Mouse (Mus musculus): ENCODE measurements around the gene Ulk1. TPM values are rescaled to one million over a fixed set of nuclear protein-coding genes. Genes with fewer than 3 reads are reported as not detected.
A peak's percentile ranks its signal among the peaks of the same experiment; 100 is the strongest.
"Not testable (repeated sequence)": the region's sequence is repeated elsewhere in the genome, so short reads cannot be mapped to it uniquely, and the experiment has no call there.

The Ulk1 gene
- 10 to 100 TPM; 63.5 to 81.7 TPM for total RNA-seq (2021)

DNA sequence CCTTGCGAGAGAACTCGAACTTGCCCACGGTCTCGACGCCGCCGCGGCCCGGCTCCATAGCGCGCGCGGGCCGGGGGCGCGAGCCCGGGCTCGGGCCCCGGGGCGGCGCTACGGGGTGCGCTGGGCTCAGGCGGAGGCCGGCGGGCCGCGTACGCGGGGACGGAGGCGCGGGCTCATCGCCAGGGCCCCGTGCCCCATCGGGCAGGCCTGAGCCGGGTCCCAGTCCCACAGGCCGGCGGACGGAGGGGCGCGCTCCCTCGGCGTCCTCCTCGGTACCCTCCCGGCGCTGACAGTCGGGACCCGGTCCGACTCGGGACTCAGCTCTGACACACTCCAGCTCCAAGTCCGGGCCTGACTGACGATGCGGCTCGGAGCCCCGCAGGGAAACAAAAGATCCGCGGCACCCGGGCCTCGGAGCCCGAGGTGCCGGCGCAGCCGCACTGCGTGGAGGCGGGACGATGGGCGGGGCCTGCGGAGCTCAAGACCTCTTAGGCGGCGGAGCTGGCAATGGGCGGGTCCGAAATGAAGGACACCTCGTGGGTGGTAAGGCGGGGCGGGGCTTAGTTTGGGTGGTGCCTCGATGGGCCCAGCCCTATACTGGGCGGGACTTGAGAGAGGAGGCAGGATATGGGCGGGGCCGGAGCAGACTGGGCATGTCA lies at the start of gene Ulk1:
TSS of gene Ulk1 (minus strand) at position 431 of the 659 bp plus-strand sequence.
- peak; percentile 99 for DNase-seq

DNA sequence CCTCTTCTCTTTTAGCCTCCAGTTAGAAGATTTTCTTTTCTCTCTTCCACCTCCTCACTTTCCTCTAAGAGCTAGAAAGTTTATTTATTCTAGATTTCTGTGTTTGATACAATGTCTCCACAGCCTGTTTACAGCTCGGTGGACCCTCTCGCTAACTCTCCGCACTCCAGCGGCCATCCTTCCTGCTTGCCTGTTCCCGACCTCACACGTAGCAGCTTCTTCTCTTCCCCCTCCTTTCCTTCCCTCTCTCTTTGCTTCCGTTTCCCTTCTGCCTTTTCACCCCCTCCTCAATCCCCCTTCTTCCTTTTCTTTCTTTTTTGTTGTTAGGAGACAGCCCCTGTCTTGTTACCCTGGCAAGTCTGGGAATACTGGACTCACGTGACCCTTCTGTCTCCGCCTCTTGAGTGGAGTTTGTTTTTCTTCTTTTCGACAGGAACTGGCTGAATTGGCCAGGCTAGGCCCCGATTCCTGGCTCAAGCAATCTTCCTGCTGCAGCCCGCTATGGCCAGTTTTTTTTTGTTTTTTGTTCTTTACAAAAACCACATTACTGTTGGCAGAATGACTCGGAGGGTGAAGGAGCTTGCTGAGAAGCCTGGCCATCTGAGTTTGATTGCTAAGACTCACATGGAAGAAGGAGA lies 49.2 kb upstream of the Ulk1 start:
- no peak for DNase-seq

GRCm38 (mm10) chr5:110857091-110857490 lies 47.2 kb upstream of the Ulk1 start:
- no peak for DNase-seq

- DNase-seq = no peak
These were observed 43.1 kb upstream of the Ulk1 start for GRCm38 (mm10) chr5:110852990-110853389.

DNA sequence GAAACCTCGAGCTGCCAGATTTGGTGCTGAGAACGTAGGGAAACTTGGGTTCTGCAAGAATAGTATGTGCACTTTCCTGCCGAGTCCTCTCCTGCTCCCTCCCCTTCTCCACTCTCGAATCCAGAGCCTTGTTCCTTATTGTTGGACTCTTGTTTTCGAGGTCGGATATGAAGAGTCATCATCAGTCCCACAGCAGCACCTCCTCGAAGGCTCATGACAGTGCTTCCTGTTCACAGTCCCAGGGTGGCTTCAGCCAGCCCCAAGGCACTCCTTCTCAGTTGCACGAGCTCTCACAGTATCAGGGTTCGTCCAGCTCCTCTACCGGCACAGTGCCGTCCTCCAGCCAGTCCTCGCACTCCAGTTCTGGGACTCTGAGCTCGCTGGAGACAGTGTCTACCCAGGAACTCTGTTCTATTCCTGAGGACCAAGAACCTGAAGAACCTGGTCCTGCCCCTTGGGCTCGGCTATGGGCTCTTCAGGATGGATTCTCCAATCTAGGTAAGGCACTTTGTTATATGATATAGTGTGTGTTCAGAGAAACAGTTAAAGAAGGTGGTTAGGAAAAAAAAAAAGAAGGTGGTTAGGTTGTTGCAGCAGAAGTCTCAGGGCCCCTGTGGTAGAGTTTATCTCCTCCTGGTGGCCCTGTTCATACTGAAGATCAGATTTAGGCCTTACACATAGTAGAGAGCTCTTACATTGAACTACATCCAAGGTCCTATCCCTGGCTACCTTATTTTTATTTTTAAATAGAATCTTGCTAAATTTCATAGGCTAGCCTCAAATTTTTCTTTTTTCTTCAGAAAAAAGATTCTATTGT lies 31.4 kb upstream of the Ulk1 start:
- DNase-seq = no peak

GRCm38 (mm10) chr5:110840465-110840864 lies 30.6 kb upstream of the Ulk1 start:
- no peak for DNase-seq

DNA sequence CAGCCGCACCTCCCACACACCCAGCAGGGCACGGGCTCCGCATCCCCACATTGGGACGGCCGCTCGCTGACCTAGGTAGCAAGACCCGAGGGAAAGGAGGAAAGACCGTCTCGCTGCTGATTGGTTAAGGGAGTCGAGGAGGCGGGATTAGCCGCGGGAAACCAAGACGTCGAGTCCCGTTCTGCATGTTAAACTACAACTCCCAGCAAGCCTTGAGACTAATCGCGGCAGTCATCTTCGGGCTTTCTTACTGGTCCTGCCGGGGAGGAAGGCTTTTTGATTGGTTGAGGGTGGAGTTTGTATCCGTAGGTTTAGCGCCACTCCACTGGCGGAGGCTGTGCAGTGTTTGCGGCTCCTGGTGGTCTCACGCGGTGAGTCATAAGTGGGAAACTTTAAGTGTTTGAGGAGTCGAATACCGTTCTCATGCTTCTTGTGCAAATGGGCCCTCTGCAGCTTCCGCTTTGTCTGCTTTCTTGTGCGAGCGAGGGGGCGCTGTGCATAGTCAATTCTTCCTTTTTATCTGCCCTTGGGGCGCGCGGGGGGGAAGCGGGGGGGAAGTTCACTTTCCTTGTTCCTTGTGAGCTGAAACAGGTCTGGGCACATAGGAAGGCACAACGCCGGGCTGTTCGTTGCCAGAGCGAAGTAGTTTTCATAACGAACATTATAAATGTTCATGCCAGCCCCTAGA lies 29.9 kb upstream of the Ulk1 start, which contains the start of the genes Hscb and Chek2:
TSS of gene Hscb (minus strand) at position 100 of the 688 bp plus-strand sequence.
TSS of gene Chek2 (plus strand) at position 302 of the 688 bp plus-strand sequence.
- DNase-seq = peak; percentile 97 to 98

DNA sequence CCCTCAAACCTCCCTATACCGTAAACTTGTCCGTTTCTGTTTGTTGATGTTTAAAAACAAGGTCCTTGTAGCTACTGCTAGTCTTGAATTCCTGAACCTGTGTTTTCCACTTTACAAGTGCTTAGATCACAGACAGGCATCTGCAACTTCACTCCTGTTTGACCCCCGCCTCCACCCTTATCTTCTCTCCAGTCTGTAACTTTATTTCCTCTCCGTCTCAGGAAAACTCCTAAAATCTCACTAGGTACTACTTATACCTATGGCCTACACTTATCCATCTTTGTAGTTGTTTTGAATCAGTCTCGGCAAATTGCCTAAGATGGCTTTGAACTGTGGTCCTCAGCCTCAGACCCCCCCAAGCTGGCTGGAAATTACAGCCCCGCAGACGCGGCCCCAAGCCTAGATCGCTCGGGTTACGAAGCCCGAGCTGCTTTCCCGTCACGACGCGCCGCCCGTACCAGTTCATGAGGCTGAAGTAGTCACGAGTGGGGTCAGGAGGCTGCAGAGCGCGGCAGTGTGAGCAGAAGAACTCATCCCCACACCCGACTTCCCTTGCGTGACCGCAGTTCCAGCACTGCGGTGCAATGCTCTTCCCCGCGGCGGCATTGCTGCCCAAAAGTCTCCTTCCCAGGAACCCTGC lies 29.3 kb upstream of the Ulk1 start:
- no peak for DNase-seq

GRCm38 (mm10) chr5:110838016-110838415 lies 28.1 kb upstream of the Ulk1 start:
- DNase-seq = not testable (repeated sequence)

DNA sequence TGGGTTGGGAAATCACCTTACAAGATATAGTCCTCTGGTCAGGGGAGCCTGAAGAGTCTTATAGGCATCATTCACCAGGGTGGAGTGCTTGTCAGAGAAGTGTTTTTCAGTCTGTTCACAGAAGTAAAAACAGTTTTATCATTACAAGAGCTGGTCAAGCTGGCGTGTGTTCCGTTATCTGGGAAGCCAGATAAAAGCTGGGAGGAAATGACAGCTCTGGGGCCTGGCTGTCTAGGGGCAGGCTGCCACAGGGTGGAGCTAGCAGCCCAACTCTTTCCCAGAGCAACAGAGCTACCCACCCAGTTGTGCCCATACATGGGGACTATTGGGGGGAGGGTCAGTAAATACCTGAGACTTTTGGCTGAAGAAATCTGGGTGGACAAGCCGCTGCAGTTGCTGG lies 26.1 kb upstream of the Ulk1 start:
- DNase-seq = peak; percentile 40 to 56

- DNase-seq = no peak
These were observed 21.3 kb upstream of the Ulk1 start for GRCm38 (mm10) chr5:110831036-110831720.

- no peak for DNase-seq
These were observed 17.7 kb upstream of the Ulk1 start for GRCm38 (mm10) chr5:110827576-110827975.

DNA sequence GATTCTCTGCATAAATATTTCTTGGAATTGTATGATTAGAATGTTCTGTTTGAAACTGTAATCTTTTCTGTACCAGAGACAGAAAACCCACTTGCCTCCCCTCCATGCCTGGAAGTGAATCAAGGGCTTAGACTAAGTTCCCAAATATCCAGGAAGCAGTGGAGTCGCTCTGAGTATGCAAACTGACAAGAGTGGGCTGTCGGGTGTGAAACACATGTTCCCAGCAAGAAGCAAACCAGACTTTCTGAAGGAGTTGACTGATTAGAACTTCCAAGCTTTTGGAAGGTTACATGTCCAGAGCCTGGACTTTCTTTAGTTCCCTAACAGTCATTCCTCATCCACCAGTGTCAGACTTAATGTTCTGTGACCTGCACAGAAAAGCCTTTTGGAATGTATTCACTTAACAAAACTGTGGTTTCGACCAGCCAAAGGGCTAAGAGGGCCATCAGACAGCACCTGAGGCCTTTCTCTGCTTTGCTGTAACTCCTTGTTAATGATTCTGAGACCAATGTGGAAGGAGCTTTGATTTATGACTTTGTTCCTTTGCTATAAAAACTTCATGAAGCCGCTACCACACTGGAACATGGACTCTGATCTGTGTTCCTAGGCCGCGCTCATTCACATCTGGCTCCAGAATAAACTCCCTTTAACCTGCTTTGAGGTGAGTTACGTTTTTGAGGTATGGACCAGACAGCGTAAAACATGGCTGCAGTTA lies 17.0 kb upstream of the Ulk1 start:
- DNase-seq = no peak

GRCm38 (mm10) chr5:110824421-110824820 lies 14.5 kb upstream of the Ulk1 start:
- DNase-seq = no peak

GRCm38 (mm10) chr5:110808821-110809666 lies 853 bp downstream of the Ulk1 start:
- DNase-seq = peak in 1 of 2 experiments; percentile 28

DNA sequence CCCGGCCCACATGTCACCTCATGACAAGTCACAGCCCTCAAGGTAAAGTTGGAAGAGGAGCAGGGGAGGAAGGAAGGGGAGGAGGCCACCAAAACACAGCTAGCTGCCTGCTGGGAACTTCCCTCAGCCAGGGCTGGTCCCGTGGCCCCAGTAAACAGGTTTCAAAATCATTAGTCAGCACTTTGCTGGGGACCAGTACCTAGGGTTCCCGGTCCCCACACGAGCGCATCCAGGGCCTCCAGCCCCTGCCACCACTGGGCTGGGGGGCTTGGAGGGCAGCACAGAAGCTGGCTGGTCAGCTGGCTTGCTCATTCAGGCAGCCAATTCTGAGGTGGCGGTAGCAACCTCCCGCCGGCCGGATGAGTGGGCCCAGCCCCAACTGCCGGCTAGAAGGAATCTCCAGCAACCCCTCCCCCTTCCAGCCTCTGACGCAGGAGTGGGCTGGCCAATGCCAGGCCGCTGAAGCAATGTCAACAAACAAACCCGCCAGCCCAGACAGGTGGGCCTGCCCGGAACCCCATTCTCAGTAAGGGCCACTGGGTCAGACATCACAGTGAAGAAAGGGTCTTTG lies 1.8 kb downstream of the Ulk1 start:
- DNase-seq = peak; percentile 77 to 83

- no peak for DNase-seq
These were observed 2.4 kb downstream of the Ulk1 start for GRCm38 (mm10) chr5:110807453-110807852.

GRCm38 (mm10) chr5:110806676-110807075 lies 3.2 kb downstream of the Ulk1 start:
- no peak for DNase-seq

DNA sequence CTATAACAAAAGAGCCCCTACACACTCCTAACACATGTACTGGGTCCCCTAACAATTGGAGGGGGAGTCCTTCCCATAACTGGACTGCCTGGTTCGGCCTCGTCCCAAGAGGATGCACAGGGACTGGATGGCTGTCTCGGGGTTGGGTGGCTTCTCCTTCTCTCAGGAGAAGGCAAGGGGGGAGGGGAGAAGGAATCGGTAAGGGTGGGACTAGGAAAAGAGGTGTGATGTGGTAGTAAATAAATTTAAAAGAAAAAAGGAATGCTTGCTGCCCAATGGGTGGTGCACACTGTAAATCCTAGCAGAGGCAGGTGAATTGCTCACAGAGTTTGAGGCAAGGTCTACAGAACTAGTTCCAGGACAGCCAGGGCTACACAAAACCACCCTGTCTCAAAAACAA lies 3.7 kb downstream of the Ulk1 start:
- no peak for DNase-seq
